Mouse (Mus musculus): ENCODE measurements around the gene Cldn4.
"Not testable (repeated sequence)": the region's sequence is repeated elsewhere in the genome, so short reads cannot be mapped to it uniquely, and the experiment has no call there.

Cldn4 gene

DNA sequence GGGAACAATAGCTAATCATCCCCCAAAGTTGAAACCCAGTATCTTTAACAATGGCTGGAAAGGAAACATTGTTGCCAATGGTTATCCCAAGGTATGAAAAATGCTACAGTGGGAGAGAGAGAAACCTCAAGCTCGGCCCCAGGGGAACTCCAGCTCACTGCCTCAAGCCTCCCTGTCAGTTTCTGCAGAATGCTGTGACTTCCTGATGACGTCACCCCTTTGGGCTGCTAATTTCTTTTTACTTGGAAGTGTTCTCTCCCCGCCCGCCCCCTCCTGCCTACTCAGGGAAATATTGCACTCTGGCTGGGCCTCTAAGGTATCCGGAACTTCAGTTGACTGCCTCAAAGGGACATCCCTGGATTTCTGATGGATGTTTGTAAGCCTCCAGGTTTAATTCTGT is 16.8 kb upstream of the Cldn4 start:
- DNase-seq, result peak; percentile 56 to 74

DNA sequence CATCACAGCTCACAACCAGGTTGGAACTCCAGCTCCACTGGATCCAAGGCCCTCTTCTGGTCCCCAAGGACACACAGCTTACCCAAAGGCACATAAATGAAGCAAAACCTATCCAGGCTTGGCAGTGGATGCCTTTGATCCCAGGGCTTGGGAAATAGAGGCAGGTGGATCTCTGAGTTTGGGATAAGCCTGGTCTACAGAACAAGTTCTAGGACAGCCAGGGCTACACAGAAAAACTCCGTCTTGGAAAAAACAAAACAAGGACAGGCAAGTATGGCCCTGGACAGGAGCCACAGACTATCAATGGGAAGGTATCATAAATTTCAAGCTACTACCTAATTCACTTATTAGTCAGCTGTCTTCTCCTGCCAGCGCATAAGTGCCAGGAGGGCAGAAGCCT is 14.8 kb upstream of the Cldn4 start:
- no peak for DNase-seq

DNA sequence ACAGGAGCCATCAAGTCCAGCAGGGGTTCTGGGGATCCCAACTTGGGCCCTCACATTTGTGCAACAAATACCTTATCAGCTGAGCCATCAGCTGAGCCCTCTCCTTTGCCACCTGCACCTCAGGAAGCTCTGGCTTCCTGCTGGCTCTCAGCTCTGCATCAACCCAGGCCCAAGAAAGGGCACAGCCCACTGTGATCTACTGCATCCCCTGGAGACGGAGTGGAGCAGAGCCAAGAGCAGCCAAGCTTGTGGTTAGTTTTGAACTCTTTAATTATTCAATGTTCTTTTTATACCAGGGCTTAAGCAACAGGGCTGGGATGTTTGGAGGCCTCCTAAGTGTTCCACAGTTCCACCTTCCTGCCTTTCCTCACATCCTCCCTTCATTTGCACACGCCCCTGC is 13.7 kb upstream of the Cldn4 start:
- DNase-seq, result peak; percentile 11 to 55

DNA sequence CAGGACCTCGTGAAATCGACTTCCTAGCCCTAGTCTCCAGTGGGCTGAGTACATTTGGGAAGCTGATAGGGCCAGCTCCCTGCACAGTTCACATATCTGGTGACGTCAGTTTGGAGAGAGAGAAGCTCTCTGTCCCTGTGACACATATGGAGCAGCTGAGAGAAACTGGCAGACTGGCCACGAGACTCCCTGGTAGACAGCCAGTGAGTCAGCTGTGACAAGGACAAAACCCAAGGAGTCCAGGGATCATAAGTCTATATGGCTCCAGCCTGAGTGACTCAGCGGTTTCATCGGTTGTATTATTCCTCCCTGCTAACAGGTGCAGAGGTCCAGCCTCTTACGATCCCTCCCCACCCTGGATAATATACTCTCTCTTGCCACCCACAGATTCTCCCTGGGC is 12.4 kb upstream of the Cldn4 start:
- peak; percentile 7 to 59 for DNase-seq

DNA sequence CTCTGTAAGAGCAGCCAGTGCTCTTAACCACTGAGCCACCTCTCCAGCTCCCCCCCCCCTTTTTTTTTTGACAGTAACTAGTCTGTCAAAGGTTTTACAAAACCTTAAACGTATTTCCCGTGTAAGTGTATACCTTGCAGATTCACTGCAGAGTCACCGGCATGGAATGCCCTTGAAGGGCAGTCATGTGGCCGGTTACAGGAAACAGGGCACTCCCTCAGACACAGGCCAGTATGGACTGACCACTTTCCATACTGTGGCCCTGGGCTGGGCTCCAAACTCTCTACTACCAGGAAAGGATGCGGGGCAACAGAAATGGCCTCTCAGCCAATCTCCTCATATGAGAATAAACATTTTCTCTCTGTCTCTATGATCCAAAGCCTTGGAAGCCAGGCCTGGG is 8.8 kb upstream of the Cldn4 start:
- no peak for DNase-seq

DNA sequence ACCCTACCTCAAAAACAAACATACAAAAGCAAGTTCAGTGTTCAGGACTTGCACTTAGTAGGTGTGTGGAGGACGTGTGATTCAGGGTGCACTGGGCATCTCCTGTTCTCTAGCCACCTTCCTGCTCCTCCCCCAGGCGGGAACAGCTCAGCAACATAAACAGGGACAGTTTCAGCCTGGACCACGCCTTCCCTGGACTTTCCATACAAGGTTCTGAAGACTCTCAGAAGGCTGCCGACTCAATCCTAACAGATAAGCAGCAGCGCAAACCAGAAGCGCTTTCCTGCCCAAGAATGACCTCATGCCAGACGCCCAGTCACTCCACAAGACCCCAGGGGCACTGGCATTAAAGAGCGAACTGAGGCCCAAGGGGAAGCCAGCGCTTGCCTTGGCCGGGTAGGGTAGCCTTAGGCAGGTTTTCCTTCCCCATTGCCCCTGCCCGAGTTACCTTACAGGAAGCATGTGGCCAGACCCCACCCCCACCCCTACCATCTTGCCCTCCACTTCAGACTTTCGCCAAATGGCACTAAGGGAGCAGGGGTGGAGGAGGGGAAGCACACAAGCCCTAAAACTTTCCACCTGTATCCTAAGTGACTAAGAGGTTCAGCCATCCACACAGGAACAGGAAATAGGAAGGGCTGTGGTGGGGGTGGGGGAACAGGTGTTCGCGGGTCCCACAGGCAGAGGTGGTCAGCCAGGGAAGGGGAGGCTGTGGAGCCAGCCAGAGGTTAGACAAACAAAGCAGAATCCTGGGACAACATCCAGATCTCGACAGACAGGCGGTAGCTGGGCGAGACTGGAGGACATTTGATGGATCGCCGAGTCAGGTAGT is 4.5 kb upstream of the Cldn4 start:
- peak; percentile 16 to 53 for DNase-seq

DNA sequence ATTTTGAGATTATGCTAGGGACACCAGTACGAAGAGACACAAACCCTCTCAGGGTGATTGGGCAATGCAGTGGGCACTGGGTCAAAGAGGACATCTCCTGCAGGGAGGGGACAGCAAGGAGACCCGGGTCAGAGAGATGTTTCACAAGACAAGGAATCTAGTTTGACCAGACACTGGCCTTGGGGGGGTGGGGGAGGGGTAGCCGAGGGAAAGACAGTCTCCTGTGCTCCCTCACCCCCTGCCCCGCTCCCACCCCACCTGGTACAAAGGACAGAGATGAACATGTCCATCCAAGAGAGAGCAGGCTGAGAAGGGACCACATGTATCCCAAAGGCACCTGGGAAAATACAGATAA is 1.3 kb upstream of the Cldn4 start:
- DNase-seq, result no peak

DNA sequence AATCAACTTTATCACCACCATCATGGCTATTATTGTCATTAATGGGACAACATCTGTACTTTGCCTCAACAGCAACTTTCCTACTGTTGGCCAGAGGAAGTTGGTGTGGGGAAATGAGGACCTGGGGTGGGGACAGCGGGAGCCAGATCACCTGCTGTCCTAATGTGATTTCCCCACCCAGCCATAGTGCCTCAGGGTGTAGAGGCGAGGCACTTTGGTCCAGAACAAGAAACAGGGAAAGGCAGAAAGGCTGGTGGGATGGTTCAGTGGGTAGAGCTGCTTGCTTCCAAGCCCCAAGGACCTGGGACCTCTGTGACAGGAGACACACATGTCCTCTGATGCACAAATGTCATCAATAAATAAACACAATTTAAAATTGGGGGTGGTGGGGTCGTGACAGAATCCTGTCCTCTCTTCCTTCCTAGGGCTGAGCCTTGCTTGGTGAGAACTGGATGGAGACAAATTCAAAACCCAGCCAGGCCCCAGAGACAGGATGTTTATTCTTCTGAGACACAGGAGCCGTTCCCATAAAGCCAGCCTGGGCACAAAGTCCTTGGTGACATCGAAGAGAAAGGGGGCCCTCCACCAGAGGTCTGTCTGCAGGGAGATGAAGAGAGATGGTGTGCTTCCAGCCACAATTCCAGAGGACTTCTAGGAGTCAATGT is 818 bp upstream of the Cldn4 start:
- DNase-seq, result no peak

DNA sequence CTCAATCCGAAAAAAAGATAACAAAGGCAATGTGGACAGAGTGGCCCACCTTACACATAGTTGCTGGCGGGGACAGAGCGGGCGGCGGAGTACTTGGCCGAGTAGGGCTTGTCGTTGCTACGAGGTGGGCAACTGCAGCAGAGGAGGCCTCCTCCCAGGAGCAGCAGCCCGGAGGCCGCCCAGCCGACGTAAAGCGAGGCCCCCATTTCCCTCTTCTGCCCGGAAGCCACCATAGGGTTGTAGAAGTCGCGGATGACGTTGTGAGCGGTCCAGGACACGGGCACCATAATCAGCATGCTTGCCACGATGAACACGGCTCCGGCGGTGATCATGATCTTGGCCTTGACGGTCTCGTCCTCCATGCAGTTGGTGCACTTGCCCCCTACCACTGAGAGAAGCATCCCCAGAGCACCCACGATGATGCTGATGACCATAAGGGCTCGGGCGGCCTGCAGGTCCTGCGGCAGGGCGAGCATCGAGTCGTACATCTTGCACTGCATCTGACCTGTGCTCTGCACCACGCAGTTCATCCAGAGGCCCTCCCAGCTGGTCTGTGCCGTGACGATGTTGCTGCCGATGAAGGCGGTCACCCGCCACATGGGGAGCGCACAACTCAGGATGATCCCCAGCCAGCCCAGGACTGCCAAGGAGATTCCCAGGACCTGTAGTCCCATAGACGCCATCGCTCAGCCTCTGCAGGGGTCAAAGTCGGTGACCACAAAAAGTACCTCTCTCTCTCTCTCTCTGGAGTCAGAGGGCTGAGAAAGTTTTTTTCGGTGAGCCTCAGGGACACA is 474 bp downstream of the Cldn4 start:
- DNase-seq, result no peak

DNA sequence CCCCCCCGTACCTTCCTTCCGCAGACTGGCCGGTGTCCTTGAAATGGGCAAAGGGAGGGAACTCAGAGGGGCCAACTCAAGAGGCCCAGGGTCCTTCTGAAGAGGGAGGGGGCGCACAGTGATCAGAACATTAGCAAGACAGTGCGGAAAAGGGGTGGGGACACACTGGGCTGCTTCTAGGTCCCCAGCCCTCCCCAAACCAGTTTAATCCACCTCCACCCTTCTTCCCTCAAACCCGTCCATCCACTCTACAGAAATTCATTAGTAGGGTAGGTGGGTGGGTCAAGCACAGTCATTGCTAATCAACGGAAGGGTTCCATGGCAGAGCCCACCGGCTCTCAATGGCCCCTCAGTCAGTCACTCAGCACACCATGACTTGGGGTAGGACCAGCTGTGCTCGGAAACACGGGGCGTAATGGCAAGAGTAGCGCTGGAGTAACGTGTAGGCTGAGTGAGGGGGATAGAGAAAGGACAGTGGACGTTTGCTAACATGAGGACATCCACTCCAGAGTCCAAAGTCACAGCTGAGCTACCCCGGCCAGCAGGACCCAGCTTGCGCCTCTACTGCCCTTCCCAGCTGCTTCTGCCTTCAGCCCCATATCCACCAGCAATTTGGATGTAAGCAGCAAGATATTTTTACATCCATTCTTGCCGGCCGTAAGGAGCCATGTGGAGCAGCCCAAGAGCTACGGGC is 1.3 kb downstream of the Cldn4 start:
- DNase-seq, result no peak

DNA sequence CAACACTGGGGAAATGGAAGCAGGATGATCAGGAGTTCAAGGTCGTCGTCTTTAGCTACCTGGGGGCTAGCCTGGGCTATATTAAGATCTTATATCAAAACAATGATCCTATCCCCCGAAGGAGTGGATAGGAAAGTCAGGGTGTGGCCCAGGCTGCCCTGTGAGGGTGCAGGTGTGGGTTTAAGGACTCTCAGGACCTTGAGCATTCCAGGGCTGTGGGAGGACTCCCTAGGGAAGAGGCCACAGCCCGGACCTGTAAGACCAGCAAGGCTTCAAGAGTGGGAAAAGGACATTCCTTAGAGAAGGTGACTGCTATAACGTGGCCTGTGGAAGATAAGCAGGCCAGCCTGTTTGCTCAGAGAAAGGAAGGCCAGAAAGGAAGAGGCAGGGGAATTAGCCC is 2.6 kb downstream of the Cldn4 start:
- DNase-seq, result no peak

DNA sequence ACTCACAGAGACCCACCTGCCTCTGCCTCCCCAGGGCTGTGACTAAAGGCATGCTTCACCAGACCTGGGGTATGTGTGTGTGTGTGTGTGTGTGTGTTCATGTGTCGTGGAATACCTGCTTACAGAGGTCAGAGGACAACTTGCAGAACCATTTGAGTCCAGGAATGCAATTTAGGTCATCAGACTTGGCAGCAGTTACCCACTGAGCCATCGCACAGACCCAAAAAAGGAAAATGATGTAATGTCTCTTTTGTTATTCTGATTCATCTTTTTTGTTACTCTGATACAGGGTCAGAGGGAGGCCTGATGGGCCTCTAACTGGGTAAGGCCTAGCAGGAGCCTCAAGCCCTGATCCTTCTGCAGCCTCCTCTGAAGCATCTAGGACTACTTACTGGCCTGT is 4.0 kb downstream of the Cldn4 start:
- DNase-seq, result no peak

DNA sequence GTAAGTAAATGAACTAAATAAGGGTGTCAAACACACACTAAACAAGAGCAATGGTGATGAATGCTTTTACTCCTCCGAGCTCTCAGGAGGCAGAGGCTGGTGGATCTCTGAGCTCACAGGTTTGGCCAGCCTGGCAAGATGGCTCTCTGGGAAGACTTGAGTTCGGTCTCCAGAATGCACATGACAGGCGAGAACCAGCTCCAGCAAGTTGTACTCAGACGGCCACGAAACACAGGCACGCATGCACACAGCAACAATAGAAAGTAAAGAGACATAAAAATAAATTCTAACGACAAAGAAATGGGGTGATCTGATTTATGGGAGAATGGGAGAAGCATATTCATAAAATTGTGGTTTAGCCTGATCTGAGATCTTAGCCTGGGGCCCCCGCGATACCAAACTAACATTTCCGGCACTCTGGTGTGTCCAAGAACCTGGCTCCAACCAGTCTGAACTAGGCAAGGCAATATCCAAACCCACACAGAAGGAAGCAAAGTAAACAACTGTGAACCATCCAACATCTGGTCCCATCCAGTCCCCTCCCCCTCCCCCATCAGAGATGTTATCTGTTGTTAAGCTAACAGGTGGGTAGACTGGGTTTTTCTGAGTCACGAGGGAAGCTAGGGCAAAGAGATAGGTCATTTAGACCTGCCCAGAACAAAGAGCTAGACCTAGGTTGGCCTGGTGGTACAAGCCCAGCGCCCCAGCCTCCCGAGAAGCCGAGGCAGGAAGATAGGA is 5.1 kb downstream of the Cldn4 start:
- peak; percentile 39 to 63 for DNase-seq

DNA sequence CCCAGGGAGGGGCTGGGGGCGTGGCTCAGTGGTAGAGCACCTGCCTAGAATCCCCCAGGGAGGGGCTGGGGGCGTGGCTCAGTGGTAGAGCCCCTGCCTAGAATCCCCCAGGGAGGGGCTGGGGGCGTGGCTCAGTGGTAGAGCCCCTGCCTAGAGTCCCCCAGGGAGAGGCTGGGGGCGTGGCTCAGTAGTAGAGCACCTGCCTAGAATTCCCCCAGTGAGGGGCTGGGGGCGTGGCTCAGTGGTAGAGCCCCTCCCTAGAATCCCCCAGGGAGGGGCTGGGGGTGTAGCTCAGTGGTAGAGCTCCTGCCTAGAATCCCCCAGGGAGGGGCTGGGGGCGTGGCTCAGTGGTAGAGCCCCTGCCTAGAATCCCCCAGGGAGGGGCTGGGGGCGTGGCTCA is 7.2 kb downstream of the Cldn4 start:
- DNase-seq, result not testable (repeated sequence)

DNA sequence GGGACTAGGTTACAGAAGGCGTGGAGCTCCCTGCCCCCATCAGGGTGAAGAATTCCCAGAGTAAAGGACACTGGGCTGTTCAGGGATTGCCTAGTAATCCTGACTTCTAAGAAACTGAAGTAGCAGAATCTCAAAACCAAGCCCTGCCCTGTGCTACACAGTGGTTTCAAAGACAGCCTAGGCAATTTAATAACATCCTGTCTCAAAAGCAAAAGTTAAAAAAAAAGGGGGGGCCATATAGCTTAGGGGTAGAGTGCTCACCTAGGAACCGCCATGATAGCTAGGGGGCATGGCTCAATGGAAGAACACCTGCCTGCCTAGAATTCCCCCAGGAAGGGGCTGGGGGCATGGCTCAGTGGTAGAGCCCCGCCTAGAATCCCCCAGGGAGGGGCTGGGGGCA is 7.7 kb downstream of the Cldn4 start:
- DNase-seq, result no peak

DNA sequence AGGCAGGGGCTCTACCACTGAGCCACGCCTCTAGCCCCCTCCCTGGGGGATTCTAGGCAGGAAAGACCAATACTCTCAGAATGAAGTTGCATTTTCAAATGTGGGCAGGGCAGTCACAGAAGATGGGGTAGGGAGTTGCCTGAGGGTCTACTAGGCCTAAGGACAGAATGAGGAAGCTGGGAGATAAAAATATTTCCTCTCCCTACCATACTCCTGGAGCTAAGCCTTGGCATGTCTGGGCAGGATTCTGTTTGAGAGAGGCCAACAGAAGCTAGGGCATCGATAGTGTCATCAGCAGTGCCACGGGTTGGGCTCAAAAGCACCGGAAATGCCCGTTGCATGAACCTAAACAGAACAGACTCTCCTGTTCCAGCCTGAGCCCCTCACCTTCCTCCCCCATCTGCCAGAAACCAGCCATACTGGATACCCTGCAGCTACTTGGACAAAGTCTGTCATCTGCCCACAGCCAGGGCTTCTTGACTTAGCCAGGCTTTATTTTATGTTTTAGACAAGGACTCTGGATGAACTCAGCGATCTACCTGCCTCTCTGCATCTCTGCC is 10.0 kb downstream of the Cldn4 start:
- DNase-seq, result no peak

DNA sequence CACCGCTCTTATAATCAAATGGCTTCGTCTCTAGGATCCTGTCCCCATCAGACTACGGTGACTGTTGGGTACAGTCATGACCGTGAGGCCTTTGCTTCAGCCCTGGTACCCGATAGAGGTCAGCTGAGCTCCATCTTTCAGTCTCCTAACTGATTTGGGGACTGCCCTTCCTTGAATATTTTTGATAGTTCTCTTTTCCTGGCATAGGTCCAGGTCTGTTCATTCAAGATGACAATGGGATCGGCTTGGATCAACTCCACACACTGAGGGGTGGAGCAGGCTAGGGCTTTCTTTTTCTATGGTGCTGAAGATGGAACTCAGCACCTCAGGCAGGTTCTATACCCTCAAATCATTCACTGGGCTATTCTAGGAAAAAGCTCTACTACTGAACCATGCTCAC is 10.7 kb downstream of the Cldn4 start:
- DNase-seq, result no peak

DNA sequence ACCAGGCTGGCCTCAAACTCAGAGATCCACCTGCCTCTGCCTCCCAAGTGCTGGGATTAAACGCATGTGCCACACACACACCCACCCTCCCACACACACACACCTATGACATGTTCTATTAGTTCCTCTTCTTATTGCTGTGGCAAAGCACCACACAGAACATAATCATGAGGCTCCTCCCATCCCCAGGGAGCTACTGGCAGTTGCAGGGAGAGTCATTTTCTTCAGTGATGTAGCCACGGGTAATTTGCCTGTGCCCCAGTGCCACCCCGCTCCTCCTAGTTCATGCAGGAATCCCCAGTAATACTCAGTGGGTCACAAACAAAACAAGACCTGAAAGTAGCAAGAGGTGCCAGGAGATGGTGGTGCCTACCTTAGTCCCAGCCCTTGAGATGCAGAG is 12.1 kb downstream of the Cldn4 start:
- DNase-seq, result no peak

DNA sequence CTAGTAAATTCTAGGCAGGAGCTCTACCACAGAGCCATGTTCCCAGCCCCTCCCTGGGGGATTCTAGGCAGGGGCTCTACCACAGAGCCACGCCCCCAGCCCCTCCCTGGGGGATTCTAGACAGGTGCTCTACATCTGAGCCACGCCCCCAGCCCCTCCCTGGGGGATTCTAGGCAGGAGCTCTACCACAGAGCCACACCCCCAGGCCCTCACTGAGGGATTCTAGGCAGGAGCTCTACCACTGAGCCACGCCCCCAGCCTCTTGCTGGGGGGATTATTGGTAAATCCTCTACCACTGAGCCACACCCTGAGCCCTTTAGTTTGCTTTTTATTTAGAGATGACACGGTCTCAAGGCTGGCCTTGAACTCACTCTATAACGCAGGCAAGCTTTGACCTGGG is 13.0 kb downstream of the Cldn4 start:
- not testable (repeated sequence) for DNase-seq

DNA sequence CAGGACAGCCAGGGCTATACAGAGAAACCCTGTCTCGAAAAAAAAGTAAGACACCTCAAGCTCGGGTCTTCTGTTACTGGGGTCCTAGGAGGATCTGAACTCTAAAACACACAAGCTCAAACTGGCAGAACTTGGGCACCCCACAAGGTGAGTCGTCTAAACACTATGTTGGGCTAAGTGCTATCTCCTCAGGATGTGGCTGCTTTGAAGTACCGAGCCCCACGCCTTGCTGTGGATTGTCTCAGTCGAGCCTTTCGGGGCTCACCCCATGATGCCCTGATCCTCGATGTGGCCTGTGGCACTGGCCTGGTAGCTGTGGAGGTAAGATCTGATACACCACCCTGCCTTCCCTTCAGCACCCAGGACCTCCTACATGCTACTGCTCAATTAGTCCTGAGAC is 13.5 kb downstream of the Cldn4 start:
- no peak for DNase-seq

DNA sequence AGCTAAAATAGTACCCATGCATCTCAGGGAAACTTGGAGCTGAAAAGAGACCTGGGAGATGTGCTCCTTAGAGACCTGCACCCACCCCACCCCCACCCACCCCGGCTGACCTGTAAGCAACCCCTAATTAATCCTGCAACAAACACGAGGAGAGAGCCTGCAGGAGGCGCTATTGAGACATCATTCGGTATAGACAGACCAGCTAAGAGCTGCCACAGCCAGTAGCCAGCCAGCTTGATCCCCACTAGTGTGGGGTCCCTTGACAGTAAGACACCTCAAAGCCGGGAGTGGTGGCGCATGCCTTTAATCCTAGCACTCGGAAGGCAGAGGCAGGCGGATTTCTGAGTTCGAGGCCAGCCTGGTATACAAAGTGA is 13.8 kb downstream of the Cldn4 start:
- peak; percentile 74 to 78 for DNase-seq

Data from kidney, postnatal 25 days (tissue).